Mouse (Mus musculus) liver, embryonic 12.5 days (tissue): Measurements from ENCODE around the gene Cldnd1. TPM values are rescaled to one million over a fixed set of nuclear protein-coding genes. Genes with fewer than 3 reads are reported as not detected.

Experiments
- ATAC-seq: fragments of 200-750 bp; cut with Nextera tagmentation; 2 replicates; pipeline ENCODE4 v1.8.0; 2017; ENCODE audit warnings: moderate number of reproducible peaks, mild to moderate bottlenecking, moderate library complexity
- H3K27ac ChIP-seq: fragments of 300-500 bp; sonication (generic); 2 replicates; pipeline ENCODE4 v1.5.1; 2016; ENCODE audit warnings: mild to moderate bottlenecking
- H3K27me3 ChIP-seq: fragments of 300-500 bp; sonication (generic); replicated peaks from 2 replicates; pipeline ENCODE4 v1.6.1; 2016; ENCODE audit warnings: mild to moderate bottlenecking, moderate library complexity
- H3K36me3 ChIP-seq: fragments of 300-500 bp; sonication (generic); 2 replicates; pipeline ENCODE4 v1.6.1; 2016; ENCODE audit warnings: mild to moderate bottlenecking, moderate library complexity
- H3K4me1 ChIP-seq: fragments of 300-500 bp; sonication (generic); 2 replicates; pipeline ENCODE4 v1.6.1; 2016
- H3K4me2 ChIP-seq: fragments of 300-500 bp; sonication (generic); 2 replicates; pipeline ENCODE4 v1.6.1; 2016; ENCODE audit warnings: mild to moderate bottlenecking, moderate library complexity
- H3K4me3 ChIP-seq: fragments of 300-500 bp; sonication (generic); 2 replicates; pipeline ENCODE4 v1.5.1; 2016; ENCODE audit warnings: mild to moderate bottlenecking, moderate library complexity
- H3K9ac ChIP-seq: fragments of 300-500 bp; sonication (generic); 2 replicates; pipeline ENCODE4 v1.6.1; 2016; ENCODE audit warnings: mild to moderate bottlenecking, moderate library complexity
- H3K9me3 ChIP-seq: fragments of 300-500 bp; sonication (generic); replicated peaks from 2 replicates; pipeline ENCODE4 v1.6.1; 2016; ENCODE audit warnings: mild to moderate bottlenecking, moderate library complexity
- WGBS: fragments of 180-500 bp; shearing (Covaris S2); methylation state at CpG from one replicate; pipeline ENCODE4 v1.1.7; 2016; ENCODE audit not compliant: insufficient replicate concordance; 5-methylcytosine and 5-hydroxymethylcytosine counted together
- microRNA-seq: library from miRNA; unstranded; fragments of <30 nt; microRNA quantifications from one replicate; pipeline ENCODE4, GENCODE M21; 2017
- polyA plus RNA-seq: library from polyadenylated mRNA; unstranded; fragments of >200 nt; fragmentation: Nextera tagmentation; extraction: Ambion mirVana; gene quantifications from 2 replicates; pipeline ENCODE4 v1.2.1, GENCODE M21; 2016

Gene Cldnd1
- polyA plus RNA-seq, 1 experiment from 2014 or later = 41.8 TPM

DNA sequence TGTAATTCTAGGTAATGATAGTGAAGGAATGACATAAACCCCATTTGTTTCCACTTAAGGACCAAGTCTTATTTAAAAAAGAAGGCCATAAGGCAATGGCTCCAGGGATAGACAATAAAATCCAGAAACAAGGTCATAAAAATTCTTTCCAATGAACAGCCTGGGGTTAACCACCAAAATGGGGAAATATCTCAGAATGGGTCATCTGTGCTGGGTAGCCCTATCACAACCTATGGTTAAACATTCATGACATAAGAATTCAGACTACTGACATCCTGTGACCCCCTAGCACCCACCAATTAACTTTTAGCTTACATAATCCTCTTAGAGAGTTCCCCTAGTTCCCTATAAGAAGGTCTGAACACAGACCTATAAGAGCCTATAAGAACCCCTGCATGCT lies 28.5 kb downstream of the Cldnd1 start:
- H3K9me3 ChIP-seq = no peaks in the 10 kb centered on the region
- no peak overlapping the region for H3K27ac ChIP-seq
- no peak for ATAC-seq
- H3K9ac ChIP-seq = no peak overlapping the region
- H3K4me3 ChIP-seq = no peak overlapping the region
- no peaks in the 10 kb centered on the region for H3K27me3 ChIP-seq
- H3K36me3 ChIP-seq = no peaks in the 10 kb centered on the region
- no peaks in the 10 kb centered on the region for H3K4me1 ChIP-seq
- no peak overlapping the region for H3K4me2 ChIP-seq

DNA sequence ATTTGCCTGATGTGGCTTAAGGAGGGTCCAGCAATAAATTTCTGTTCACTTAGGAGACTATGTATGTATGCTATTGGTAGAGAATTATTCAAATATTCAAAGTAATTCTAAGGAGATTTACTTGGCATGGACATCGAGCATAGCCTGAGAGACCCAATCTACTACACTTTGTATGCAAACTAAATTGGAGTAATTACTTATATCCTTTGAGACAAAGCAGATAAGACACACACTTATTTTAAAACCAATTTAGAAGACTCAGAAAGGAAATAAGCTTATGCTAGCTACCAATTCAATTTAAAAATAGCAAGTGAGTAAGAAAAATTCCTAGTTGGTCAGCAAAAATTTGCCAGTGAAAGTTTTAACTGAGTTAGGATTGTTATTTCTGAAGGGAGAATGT lies 35.4 kb downstream of the Cldnd1 start, which contains the start of gene Olfr172:
Olfr172 (minus strand) TSS at position 101 of the 400 bp plus-strand sequence.
- WGBS = 61% methylated on average over 1 of the region's 1 CpGs
- Histone ChIP-seq H3K9me3 (no peaks in the 10 kb centered on the region), H3K36me3 (no peaks in the 10 kb centered on the region), H3K9ac (no peak within 1 kb of the TSS), H3K27ac (no peak within 1 kb of the TSS), H3K4me1 (no peaks in the 10 kb centered on the region), H3K27me3 (no peaks in the 10 kb centered on the region), H3K4me3 (no peak within 1 kb of the TSS), H3K4me2 (no peak within 1 kb of the TSS)
- ATAC-seq = no peak

Small RNA genes lying within 50 kb of the gene (microRNA-seq; reads per million reads assigned to microRNA genes)
- not detected for gene Gm27564

Other genes starting within 250 kb of the Cldnd1 start
- gene St3gal6, start 203.7 kb upstream of the Cldnd1 start, polyA plus RNA-seq = 60.1 TPM in 2 replicates
- gene Gm813, start 110.9 kb upstream of the Cldnd1 start, polyA plus RNA-seq = not detected in 2 replicates
- not detected in 2 replicates for gene E330017A01Rik, start 89.2 kb upstream of the Cldnd1 start, polyA plus RNA-seq
- 692 and 703 TPM in 2 replicates for gene Cpox, start 57.6 kb upstream of the Cldnd1 start, polyA plus RNA-seq
- not detected in 2 replicates for gene Gpr15, start 8.8 kb upstream of the Cldnd1 start, polyA plus RNA-seq
- not detected in 2 replicates for gene Olfr172, start 35.3 kb downstream of the Cldnd1 start, polyA plus RNA-seq
- not detected in 2 replicates for gene Olfr173, start 72.4 kb downstream of the Cldnd1 start, polyA plus RNA-seq
- not detected in 2 replicates for gene Olfr175-ps1, start 98.9 kb downstream of the Cldnd1 start, polyA plus RNA-seq
- not detected in 2 replicates for gene Olfr177, start 146.9 kb downstream of the Cldnd1 start, polyA plus RNA-seq
- gene Olfr178, start 164.2 kb downstream of the Cldnd1 start, polyA plus RNA-seq = not detected in 2 replicates
- gene Olfr181, start 200.8 kb downstream of the Cldnd1 start, polyA plus RNA-seq = not detected in 2 replicates
- gene Olfr180, start 201.5 kb downstream of the Cldnd1 start, polyA plus RNA-seq = not detected in 2 replicates